Comparison of ENCODE assay signal across 9 mouse cellular contexts in the genomic region with DNA sequence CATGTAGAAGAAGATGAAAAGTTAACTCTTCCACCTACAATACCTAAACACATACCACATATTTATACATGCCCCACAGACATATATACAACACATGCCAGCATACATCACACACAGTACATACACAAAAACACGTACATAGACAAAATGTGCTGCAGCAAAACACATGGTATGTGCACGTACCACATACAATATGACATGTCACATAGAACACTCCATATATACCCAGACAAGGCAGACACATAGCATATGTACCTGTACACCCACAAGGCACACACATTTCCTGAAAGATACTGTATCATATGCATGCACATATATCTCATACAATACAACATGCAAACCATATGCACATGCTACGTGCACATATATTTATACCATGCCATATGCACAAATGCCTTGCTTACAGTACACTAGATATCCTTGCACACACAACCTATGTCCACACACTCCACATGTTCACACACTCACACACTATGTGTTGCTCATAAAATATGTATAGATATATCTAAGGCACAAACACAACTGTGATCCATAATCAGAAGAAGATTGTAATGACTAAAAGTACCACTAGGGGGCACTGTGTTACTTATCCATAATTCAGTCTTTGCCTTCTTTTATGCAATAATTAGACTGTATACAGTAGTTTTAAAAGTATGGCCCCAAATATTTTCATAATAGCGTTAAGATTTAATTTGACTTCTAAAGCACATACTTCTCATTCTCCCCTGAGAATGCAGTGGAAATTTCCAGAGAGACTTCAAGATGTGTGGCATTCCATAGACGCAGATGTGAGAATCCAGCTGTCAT. TPM values are rescaled to one million over a fixed set of nuclear protein-coding genes. Genes with fewer than 3 reads are reported as not detected.
DNase-seq lines count a peak whose midpoint lies in the region; ATAC-seq and TF ChIP-seq lines count a peak whose summit lies in the region.
"Had no signal": no experiment of that assay in that cellular context is flagged by ENCODE, and none has a peak within 500 bp of the region (broad histone marks: within the 10 kb centered on the region; RNA-seq: fewer than 3 reads in every experiment).

No protein-coding gene starts in this region.

- peak; percentile 43; the same call in 1 of the 2 replicates for TF ChIP-seq CTCF in cerebellum, adult 2 months (IDR thresholded peaks at IDR 0.05; ENCODE audit: borderline replicate concordance, insufficient read depth, low read depth, low read length)
- peak; percentile 61 for TF ChIP-seq CTCF in liver, adult 2 months (IDR thresholded peaks at IDR 0.05; ENCODE audit: low read depth, low read length)
- TF ChIP-seq CTCF in midbrain, postnatal 0 days (IDR thresholded peaks at IDR 0.05): peak; percentile 91

- no peak overlapping the region for H3K9ac ChIP-seq in liver, adult 2 months (ENCODE audit: low read depth, low read length)
- H3K9ac ChIP-seq in liver, embryonic 12.5 days: no peak overlapping the region
- H3K9ac ChIP-seq in midbrain, postnatal 0 days (replicated peaks; ENCODE audit: low read length, poor library complexity, severe bottlenecking): no peak overlapping the region

- no peaks in the 10 kb centered on the region for H3K27me3 ChIP-seq in cerebellum, adult 2 months (ENCODE audit: control insufficient read depth, insufficient read depth, low read length)
- H3K27me3 ChIP-seq in liver, adult 2 months (ENCODE audit: control insufficient read depth, insufficient read depth, low read length): no peaks in the 10 kb centered on the region
- peaks cover 13% of the 10 kb centered on the region; the same call in 1 of the 2 replicates for H3K27me3 ChIP-seq in liver, embryonic 12.5 days (replicated peaks)
- no peaks in the 10 kb centered on the region for H3K27me3 ChIP-seq in midbrain, postnatal 0 days (ENCODE audit: insufficient read depth, low read length)

- no peak for TF ChIP-seq POLR2A in cerebellum, adult 2 months (IDR thresholded peaks at IDR 0.05; ENCODE audit: borderline replicate concordance, insufficient read depth, low read length)
- TF ChIP-seq POLR2A in liver, adult 2 months (IDR thresholded peaks at IDR 0.05; ENCODE audit: extremely low read depth, insufficient read depth, low read length): no peak

- H3K4me1 ChIP-seq in cerebellum, adult 2 months (ENCODE audit: control insufficient read depth, insufficient read depth, low read length): no peaks in the 10 kb centered on the region
- H3K4me1 ChIP-seq in liver, adult 2 months (ENCODE audit: control insufficient read depth, insufficient read depth, low read length): no peaks in the 10 kb centered on the region
- H3K4me1 ChIP-seq in liver, embryonic 12.5 days: no peaks in the 10 kb centered on the region
- no peaks in the 10 kb centered on the region for H3K4me1 ChIP-seq in midbrain, postnatal 0 days (ENCODE audit: insufficient read depth, low read length)

- no peaks in the 10 kb centered on the region for H3K36me3 ChIP-seq in liver, adult 2 months (ENCODE audit: control insufficient read depth, insufficient read depth, low read length)
- H3K36me3 ChIP-seq in liver, embryonic 12.5 days: no peaks in the 10 kb centered on the region
- no peaks in the 10 kb centered on the region for H3K36me3 ChIP-seq in midbrain, postnatal 0 days (ENCODE audit: insufficient read depth, low read length)

- WGBS in cerebellum, adult 2 months: 71% methylated on average over 5 of the region's 5 CpGs
- whole genome bisulfite sequencing in liver, adult 2 months: 73% methylated on average over 5 of the region's 5 CpGs
- 62% methylated on average over 5 of the region's 5 CpGs for WGBS in liver, embryonic 12.5 days (ENCODE audit: insufficient replicate concordance)
- 72% methylated on average over 5 of the region's 5 CpGs for whole genome bisulfite sequencing in midbrain, postnatal 0 days

- ATAC-seq in liver, embryonic 12.5 days: no peak
- no peak for ATAC-seq in midbrain, postnatal 0 days (ENCODE audit: low FRiP score)

- H3K79me2 ChIP-seq in liver, adult 2 months (ENCODE audit: control insufficient read depth, insufficient read depth, low read length): no peaks in the 10 kb centered on the region

- DNase-seq in cerebellum, adult 2 months: peak in 1 of 2 experiments; percentile 27
- no peak for DNase-seq in cerebellum, adult 18-20 months
- peak; percentile 37 for DNase-seq in liver, adult 2 months (ENCODE audit: extremely low read depth, low read depth, low spot score)
- peak; percentile 45 for DNase-seq in c-Kit-positive CD71-positive TER-119-negative erythroid progenitor cells, embryonic 14.5 days (ENCODE audit: low read depth)
- peak; percentile 82 for DNase-seq in midbrain, postnatal 0 days (ENCODE audit: low spot score)
- no peak for DNase-seq in thymus, adult 18-20 months
- DNase-seq in frontal cortex, postnatal 14 days (ENCODE audit: low spot score in 2 of 2): no peak

- no peaks in the 10 kb centered on the region for H3K9me3 ChIP-seq in liver, embryonic 12.5 days (replicated peaks)
- no peaks in the 10 kb centered on the region for H3K9me3 ChIP-seq in midbrain, postnatal 0 days (ENCODE audit: low read length)

- H3K4me2 ChIP-seq in liver, embryonic 12.5 days: no peak overlapping the region
- H3K4me2 ChIP-seq in midbrain, postnatal 0 days (ENCODE audit: low read depth, low read length, poor library complexity, severe bottlenecking): no peak overlapping the region

- H3K27ac ChIP-seq in cerebellum, adult 2 months (ENCODE audit: insufficient read depth, low read length): no peak overlapping the region
- no peak overlapping the region for H3K27ac ChIP-seq in liver, adult 2 months (replicated peaks; ENCODE audit: insufficient read depth, low read depth, low read length)
- no peak overlapping the region for H3K27ac ChIP-seq in liver, embryonic 12.5 days
- H3K27ac ChIP-seq in midbrain, postnatal 0 days (ENCODE audit: low read depth, low read length): no peak overlapping the region

- no peak overlapping the region for H3K4me3 ChIP-seq in cerebellum, adult 2 months (replicated peaks; ENCODE audit: insufficient read depth, low read depth, low read length)
- no peak overlapping the region for H3K4me3 ChIP-seq in liver, adult 2 months (ENCODE audit: insufficient read depth, low read depth, low read length)
- H3K4me3 ChIP-seq in liver, embryonic 12.5 days: no peak overlapping the region
- no peak overlapping the region for H3K4me3 ChIP-seq in midbrain, postnatal 0 days (ENCODE audit: low read depth, low read length)
- H3K4me3 ChIP-seq: erythroblast, embryonic 14.5 days had no signal

RNA-seq across cellular contexts. Expression of gene Rufy1, which starts 12.5 kb away (rescaled TPM):
- 35.6 and 38.3 TPM in 2 replicates for polyA plus RNA-seq in cerebellum, adult 2 months (2012; rRNA removed)
- 10.5 and 10.6 TPM in 2 replicates for total RNA-seq in liver, adult 2 months (2014; rRNA removed)
- 7.4 and 8.1 TPM in 2 replicates for polyA plus RNA-seq in liver, adult 2 months (2012; rRNA removed)
- polyA plus RNA-seq in liver, embryonic 12.5 days (2016; fragmentation: Nextera tagmentation; extraction: Ambion mirVana): 12.0 and 12.8 TPM in 2 replicates
- 11.3 and 21.8 TPM in 2 replicates for total RNA-seq in midbrain, postnatal 0 days (2014; rRNA removed)
- polyA plus RNA-seq in midbrain, postnatal 0 days (2015; fragmentation: Nextera tagmentation; extraction: Ambion mirVana): 19.9 and 20.6 TPM in 2 replicates

Comparison
In these comparisons a context has a peak if more than half of its experiments do, and no peak if none do; other contexts are left out.
1. DNase-seq: peak in liver, adult 2 months (single experiment), c-Kit-positive CD71-positive TER-119-negative erythroid progenitor cells, embryonic 14.5 days (single experiment) and midbrain, postnatal 0 days (single experiment); none in cerebellum, adult 18-20 months (0 of 2), thymus, adult 18-20 months (0 of 2) and frontal cortex, postnatal 14 days (0 of 2).
2. Peak in every context shown above with its lines, with median percentiles within 50 percentile points of each other: CTCF ChIP-seq.